Mouse (Mus musculus): ENCODE results near the gene Haao.

DNA sequence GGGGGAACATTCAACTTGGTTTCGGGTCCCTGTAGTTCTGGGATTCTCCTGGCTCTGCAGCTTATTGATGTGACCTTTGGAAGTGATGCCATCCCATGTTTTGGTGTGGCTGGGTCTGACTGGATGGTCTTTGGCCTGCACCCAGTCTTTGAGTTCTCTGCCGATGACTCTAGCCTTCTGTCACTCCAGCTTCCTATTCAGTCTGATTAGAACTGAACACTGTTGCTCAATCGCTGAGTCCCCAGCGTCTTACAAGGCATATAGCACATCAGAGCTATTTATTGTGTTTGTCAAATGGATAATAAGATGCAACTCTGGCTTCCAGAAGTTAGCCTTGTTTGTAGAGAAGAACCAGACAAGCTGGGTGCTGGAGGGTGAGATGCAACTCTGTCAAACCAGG is 45.4 kb upstream of the Haao start:
- no peak for TF ChIP-seq CTCF (conservative IDR thresholded peaks at IDR 0.05; ENCODE audit: insufficient read depth, insufficient read length, low read depth, low read length)
- TF ChIP-seq POLR2A (IDR thresholded peaks at IDR 0.05; ENCODE audit: low read depth, low read length), result no peak
